Mouse (Mus musculus) megakaryocyte-erythroid progenitor cell, adult 5-6 weeks (primary cell): ENCODE data around the gene Lzts2. TPM values are rescaled to one million over a fixed set of nuclear protein-coding genes. Genes with fewer than 3 reads are reported as not detected.

Experiments
- ATAC-seq: replicated peaks from 2 replicates; pipeline ENCODE4 v1.8.0; 2016; ENCODE audit warnings: mild to moderate bottlenecking, inconsistent platforms; ENCODE audit not compliant: severe bottlenecking, poor library complexity, low FRiP score, low TSS enrichment
- total RNA-seq, 2 experiments: library from RNA; stranded (forward) in 1 of 2; stranded (reverse) in 1 of 2; fragments of 200-1000, 215-1000 nt in 1 of 2; fragments of >200 nt in 1 of 2; fragmentation: Nextera tagmentation in 1 of 2; gene quantifications; 2 replicates each; pipeline ENCODE4 v1.2.3; 2014 to 2017

Lzts2 gene
- 9.0 and 10.2 TPM in 2 replicates for total RNA-seq (2014; fragmentation: Nextera tagmentation)
- total RNA-seq (2017): 7.8 and 7.9 TPM in 2 replicates

- ATAC-seq: no peak
Measured at GRCm38 (mm10) chr19:45014335-45014971, at the start of gene Lzts2. TSS of gene Lzts2 (plus strand) at chr19:45014414.

GRCm38 (mm10) chr19:44965978-44966377 lies 48.2 kb upstream of the Lzts2 start:
- no peak for ATAC-seq

GRCm38 (mm10) chr19:44968329-44968728 lies 45.9 kb upstream of the Lzts2 start:
- no peak for ATAC-seq

GRCm38 (mm10) chr19:44976636-44977035 lies 37.6 kb upstream of the Lzts2 start:
- no peak for ATAC-seq

DNA sequence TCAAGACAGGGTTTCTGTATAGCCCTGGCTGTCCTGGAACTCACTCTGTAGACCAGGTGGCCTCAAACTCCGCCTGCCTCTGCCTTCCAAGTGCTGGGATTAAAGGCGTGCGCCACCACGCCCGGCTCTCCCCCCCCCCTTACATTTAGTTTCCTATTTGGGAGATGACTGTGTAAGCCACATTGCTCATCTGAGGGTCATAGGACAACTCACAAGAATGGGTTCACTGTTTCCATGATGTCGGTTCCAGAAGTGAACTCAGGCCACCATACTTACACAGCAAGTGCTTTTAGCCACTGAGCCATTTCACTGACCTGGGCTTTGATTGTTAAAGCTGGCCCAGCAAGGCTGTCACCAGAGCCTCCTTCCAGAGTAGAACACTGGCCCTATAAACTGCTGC lies 37.1 kb upstream of the Lzts2 start:
- ATAC-seq: no peak

DNA sequence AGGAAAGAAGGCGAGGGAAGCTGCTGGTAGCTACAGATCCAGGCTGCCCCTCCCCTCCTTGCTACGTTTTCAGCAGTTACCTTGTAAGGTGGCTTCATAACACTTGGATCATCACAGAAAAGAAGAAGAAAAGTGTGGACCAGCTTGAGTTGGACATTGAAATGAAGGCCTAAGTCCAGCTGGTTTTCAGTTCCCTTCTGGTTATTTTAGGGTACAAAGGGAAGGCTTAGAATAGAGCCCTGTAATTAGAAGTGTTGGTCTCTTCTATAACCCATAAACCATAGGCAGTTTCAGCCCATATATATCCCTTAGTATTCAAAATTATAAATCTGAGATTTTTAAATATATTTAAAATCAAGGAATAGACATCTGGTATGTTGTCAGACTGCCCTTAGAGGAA lies 33.4 kb upstream of the Lzts2 start:
- no peak for ATAC-seq

DNA sequence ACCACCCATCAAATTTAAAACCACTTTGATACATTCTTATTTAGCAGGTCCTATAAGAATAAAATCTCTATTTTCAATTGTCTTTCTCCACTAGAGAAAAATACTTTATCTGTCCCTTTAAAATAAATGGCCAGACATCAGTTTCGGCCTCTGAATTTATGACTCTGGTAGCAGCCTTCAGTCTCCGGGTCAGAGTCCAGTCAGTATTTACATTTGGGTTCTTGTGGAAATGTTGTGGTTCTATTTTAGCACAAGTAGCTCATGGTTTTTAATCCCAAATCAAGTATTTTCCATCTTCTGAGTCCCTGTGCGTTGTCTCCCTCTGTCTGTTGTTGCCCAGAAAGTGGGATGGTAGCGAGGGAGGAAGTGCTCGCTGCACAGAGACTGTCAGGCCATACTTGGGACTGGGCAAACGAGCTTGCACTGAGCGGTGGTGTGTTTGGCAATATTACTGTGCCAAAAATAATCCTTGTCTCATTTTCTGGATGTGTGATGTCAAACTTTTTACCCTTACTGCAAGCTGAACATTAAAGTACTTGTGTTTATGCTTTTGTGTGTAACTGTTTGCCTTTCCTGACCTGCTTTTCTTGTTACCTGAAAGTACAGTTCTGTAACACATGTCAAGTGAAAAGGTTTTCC lies 31.6 kb upstream of the Lzts2 start:
- ATAC-seq: no peak

DNA sequence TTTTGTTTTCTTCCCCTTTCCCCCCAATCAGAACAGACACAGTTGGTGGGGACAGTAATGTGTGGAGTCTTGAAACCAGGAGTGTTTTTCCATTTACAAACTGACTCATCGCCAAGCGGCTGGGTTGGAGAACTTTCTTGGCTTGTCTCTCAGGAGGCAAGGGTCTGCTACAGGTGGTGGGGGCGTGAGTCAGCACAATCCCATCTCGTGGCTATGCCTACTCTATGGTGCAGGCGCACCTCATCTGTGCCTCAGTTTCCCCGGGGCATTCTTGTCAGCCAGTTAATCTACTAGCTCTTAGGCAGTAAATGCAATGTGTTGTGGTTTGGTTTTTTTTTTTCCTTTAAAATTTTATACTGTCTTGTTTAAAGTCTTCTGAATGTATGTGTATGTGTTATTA lies 30.8 kb upstream of the Lzts2 start:
- ATAC-seq: no peak

GRCm38 (mm10) chr19:44984420-44984819 lies 29.8 kb upstream of the Lzts2 start:
- ATAC-seq: no peak

DNA sequence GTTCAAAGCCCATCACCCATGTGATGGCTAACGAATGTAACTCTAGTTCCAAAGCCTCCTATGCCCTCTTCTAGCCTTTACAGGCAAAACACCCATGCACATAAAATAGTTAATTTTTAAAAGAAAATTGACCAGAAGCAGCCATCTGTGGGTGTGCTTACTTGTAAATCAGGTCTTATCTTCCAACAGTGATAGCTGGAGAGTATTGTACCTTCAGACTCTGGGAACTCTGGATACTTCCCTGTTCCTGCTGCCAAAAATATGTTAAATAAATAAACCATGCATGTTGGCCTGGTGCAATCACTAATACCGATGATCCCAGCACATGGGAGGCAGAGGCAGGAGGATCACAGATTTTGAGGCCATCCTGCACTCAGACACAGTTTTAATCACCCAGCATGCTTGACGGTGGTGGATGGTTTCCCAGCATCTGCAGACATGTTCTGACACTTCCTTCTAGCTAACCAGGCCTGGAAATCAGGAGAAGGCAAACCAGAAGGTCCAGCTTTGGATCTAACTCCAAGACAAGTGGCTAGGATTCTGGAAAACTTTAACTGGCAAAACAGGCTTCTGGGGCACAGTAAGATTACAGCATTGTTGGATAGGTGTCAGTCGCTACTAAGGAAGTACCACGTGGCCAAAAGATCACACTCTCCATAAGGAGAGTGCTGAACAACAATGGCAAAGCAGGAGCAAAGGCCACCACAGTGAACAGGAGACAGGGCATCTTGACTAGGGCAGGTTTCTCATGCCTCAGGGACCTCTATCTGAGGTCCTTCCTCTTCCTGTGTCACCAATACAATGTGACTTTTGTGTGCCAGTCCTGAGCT lies 28.8 kb upstream of the Lzts2 start:
- no peak for ATAC-seq

DNA sequence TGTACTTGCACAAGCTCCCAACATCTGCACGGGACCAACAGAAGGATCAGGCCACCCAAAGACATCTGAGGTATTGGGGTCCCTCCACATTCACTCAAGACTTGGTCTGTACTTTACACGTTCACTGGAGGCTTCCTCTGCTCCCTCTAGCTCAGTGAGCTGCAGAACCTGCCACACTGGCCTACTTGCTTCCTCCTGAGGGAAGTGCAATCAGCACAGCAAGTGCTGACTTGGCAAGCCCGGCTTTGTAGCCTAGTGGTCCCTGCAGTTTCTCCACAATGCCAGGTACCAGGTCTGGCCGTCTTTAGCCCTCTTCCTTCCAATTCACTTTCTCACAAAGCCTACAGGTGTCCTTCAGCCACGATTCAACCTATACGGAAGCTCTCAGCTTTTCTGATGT lies 27.2 kb upstream of the Lzts2 start:
- ATAC-seq: no peak

DNA sequence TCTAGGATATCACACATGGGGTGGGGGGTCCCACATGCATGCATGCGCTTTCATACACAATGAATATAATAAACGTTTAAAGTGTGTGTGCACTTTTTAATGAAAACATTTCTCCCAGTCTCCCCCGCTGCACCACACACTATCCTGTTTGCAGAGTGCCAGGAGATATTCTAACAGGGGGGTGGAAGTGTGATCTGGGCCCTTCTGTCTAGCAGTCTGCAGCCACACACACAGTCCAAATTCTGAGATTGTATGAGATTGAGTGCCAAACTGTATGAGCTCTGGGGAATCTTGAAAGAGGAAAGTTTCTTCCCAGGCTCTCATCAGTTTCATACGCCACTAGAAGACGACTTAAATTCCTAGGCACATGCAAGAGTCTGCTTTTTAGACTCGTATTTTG lies 26.4 kb upstream of the Lzts2 start:
- no peak for ATAC-seq

GRCm38 (mm10) chr19:44988321-44988720 lies 25.9 kb upstream of the Lzts2 start:
- no peak for ATAC-seq

- ATAC-seq: no peak
Measured at GRCm38 (mm10) chr19:44988831-44989566, 25.2 kb upstream of the Lzts2 start, which contains the start of gene Sema4g. TSS of gene Sema4g (plus strand) at chr19:44989101.

GRCm38 (mm10) chr19:44989567-44990495 lies 24.4 kb upstream of the Lzts2 start:
- ATAC-seq: no peak

DNA sequence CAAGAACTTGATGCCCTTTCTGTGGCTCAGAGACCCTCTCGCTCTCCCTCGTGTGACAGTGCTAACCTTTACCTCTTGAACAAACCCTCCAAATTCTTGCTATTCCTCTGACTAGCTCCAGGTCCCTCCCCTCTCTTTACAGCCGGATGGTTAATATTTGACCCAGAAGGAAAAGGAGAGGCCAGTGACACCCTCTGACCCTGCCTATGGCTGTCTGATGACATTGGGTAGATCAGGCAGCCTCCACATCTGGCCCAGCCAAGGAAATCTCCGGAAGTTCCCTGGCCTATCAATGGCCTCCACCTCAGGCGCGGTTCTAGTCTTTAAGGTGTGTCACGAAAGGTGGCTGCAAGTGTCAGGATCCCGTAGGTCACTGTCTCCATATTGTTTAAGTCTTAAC lies 23.2 kb upstream of the Lzts2 start:
- no peak for ATAC-seq

GRCm38 (mm10) chr19:44992246-44992645 lies 22.0 kb upstream of the Lzts2 start:
- no peak for ATAC-seq

DNA sequence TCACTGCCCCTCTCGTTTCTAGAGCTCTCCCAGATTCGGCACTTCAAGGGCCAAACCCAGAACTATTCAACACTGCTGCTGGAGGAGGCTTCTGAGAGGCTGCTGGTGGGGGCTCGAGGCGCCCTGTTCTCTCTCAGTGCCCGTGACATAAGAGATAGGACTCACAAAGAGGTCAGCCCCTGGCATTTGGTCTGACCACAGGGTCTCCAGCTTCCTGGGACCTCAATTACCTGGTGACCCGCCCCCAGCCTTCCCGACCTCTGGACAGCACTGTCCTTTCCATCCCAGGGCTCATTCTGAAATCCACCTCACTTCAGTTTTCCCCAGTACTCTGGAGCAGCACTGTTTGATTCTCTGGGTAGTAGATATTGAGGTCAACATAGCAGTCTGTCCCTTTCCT lies 21.5 kb upstream of the Lzts2 start:
- ATAC-seq: no peak

- ATAC-seq: no peak
Measured at GRCm38 (mm10) chr19:44997786-44998185, 16.4 kb upstream of the Lzts2 start.
